In the genomic region with DNA sequence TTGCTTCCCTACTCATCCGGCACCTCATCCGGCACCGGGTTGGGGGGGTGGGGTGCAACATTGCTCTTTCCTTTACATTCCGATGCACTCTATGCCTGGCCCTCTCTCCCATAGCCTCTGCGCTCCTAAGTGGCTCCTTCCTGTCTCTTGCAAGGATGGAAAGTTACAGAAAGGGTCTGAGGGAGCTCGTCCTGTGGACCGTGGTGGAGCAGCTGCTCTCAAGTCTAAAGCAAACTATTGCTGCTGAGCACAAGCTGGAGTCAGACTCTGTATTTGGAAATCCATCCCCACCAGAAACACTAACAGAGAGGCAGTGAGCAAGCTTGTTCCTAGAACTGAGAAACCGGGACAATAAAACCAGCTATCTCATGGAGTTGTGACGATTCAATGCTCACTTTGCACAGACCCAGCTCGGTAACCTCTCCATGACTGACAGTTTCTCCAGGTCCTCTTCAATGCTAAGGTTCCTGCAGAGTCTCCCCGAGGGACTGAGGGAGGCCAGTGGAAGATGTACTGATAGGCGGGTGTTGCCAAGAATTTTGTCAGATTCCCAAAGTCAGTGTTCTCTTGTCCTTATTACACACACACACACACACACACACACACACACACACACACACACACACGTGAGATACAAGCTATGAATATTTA, we compare ENCODE assay signal across 8 mouse cellular contexts. TPM values are rescaled to one million over a fixed set of nuclear protein-coding genes. Genes with fewer than 3 reads are reported as not detected.
A peak's percentile ranks its signal among the peaks of the same experiment; 100 is the strongest.
DNase-seq lines count a peak whose midpoint lies in the region; ATAC-seq and TF ChIP-seq lines count a peak whose summit lies in the region.

No protein-coding gene starts in this region.

- H3K36me3 ChIP-seq in kidney, adult 2 months (ENCODE audit: control insufficient read depth, insufficient read depth, low read length): no peaks in the 10 kb centered on the region
- H3K36me3 ChIP-seq in forebrain, postnatal 0 days (ENCODE audit: insufficient read depth): no peaks in the 10 kb centered on the region
- no peaks in the 10 kb centered on the region for H3K36me3 ChIP-seq in limb, embryonic 14.5 days (ENCODE audit: control insufficient read depth, insufficient read depth, low read length)
- H3K36me3 ChIP-seq in neural tube, embryonic 13.5 days: no peaks in the 10 kb centered on the region

- no peak for TF ChIP-seq CTCF in kidney, adult 2 months (conservative IDR thresholded peaks at IDR 0.05; ENCODE audit: insufficient read depth, insufficient read length, low read depth, low read length)
- TF ChIP-seq CTCF in forebrain, postnatal 0 days (IDR thresholded peaks at IDR 0.05; ENCODE audit: low read depth): no peak

- no peaks in the 10 kb centered on the region for H3K9me3 ChIP-seq in forebrain, postnatal 0 days (ENCODE audit: low read length)
- H3K9me3 ChIP-seq in limb, embryonic 14.5 days (ENCODE audit: control insufficient read depth, low read length): no peaks in the 10 kb centered on the region
- 0 out of 2 replicates have a peak, but pooled peaks cover 4% of the 10 kb centered on the region for H3K9me3 ChIP-seq in neural tube, embryonic 13.5 days

- peak overlapping the region; percentile 88 for H3K9ac ChIP-seq in forebrain, postnatal 0 days
- H3K9ac ChIP-seq in limb, embryonic 14.5 days (ENCODE audit: low read depth, low read length, severe bottlenecking): peak overlapping the region; percentile 83
- H3K9ac ChIP-seq in neural tube, embryonic 13.5 days: peak overlapping the region; percentile 92

- peak overlapping the region; percentile 77 for H3K27ac ChIP-seq in kidney, adult 2 months (ENCODE audit: insufficient read depth, low read depth, low read length)
- H3K27ac ChIP-seq in forebrain, postnatal 0 days (ENCODE audit: low read depth, low read length): peak overlapping the region; percentile 35; the same call in 1 of the 2 replicates
- peak overlapping the region; percentile 72 for H3K27ac ChIP-seq in limb, embryonic 14.5 days (replicated peaks; ENCODE audit: low read depth, low read length)
- peak overlapping the region; percentile 93 for H3K27ac ChIP-seq in neural tube, embryonic 13.5 days (replicated peaks)

- no peaks in the 10 kb centered on the region for H3K27me3 ChIP-seq in kidney, adult 2 months (replicated peaks; ENCODE audit: control insufficient read depth, insufficient read depth, low read length)
- H3K27me3 ChIP-seq in forebrain, postnatal 0 days (ENCODE audit: insufficient read depth, low read length): no peaks in the 10 kb centered on the region
- H3K27me3 ChIP-seq in limb, embryonic 14.5 days (ENCODE audit: control insufficient read depth, insufficient read depth, low read length): no peaks in the 10 kb centered on the region
- H3K27me3 ChIP-seq in neural tube, embryonic 13.5 days: no peaks in the 10 kb centered on the region

- peaks cover 18% of the 10 kb centered on the region for H3K4me1 ChIP-seq in kidney, adult 2 months (ENCODE audit: control insufficient read depth, insufficient read depth, low read length)
- H3K4me1 ChIP-seq in forebrain, postnatal 0 days (ENCODE audit: insufficient read depth): peaks cover 7% of the 10 kb centered on the region; the same call in 1 of the 2 replicates
- peaks cover 12% of the 10 kb centered on the region for H3K4me1 ChIP-seq in limb, embryonic 14.5 days (ENCODE audit: control insufficient read depth, insufficient read depth, low read length)
- H3K4me1 ChIP-seq in neural tube, embryonic 13.5 days (replicated peaks): peaks cover 25% of the 10 kb centered on the region

- peak overlapping the region; percentile 75 for H3K4me3 ChIP-seq in kidney, adult 2 months (ENCODE audit: insufficient read depth, low read depth, low read length)
- peak overlapping the region; percentile 96 for H3K4me3 ChIP-seq in forebrain, postnatal 0 days (ENCODE audit: low read depth, low read length)
- H3K4me3 ChIP-seq in limb, embryonic 14.5 days (replicated peaks; ENCODE audit: low read length): peak overlapping the region; percentile 99
- H3K4me3 ChIP-seq in neural tube, embryonic 13.5 days: peak overlapping the region; percentile 98

- 0% methylated on average over 13 of the region's 13 CpGs for WGBS in kidney, adult 2 months
- 2% methylated on average over 13 of the region's 13 CpGs for WGBS in forebrain, postnatal 0 days
- 1% methylated on average over 13 of the region's 13 CpGs for WGBS in limb, embryonic 14.5 days
- WGBS in neural tube, embryonic 13.5 days: under 1% methylated on average over 13 of the region's 13 CpGs

- DNase-seq in kidney, adult 2 months: peak; percentile 43
- no peak for DNase-seq in kidney, adult 9 months
- peak; percentile 51 for DNase-seq in NIH3T3 (ENCODE audit: low read depth)
- DNase-seq in forebrain, postnatal 0 days: peak; percentile 50
- DNase-seq in limb, embryonic 14.5 days (ENCODE audit: low spot score): no peak
- DNase-seq in adrenal gland, postnatal 25 days: no peak
- DNase-seq in ovary, postnatal 36 days (ENCODE audit: low spot score): no peak

- peak overlapping the region; percentile 57 for H3K4me2 ChIP-seq in forebrain, postnatal 0 days (ENCODE audit: low read depth)
- peak overlapping the region; percentile 85 for H3K4me2 ChIP-seq in limb, embryonic 14.5 days (replicated peaks; ENCODE audit: low read depth, low read length, severe bottlenecking)
- H3K4me2 ChIP-seq in neural tube, embryonic 13.5 days: peak overlapping the region; percentile 77

- TF ChIP-seq POLR2A in kidney, adult 2 months (IDR thresholded peaks at IDR 0.05; ENCODE audit: low read depth, low read length): no peak
- no peak for TF ChIP-seq POLR2A in limb, embryonic 14.5 days (IDR thresholded peaks at IDR 0.05; ENCODE audit: borderline replicate concordance, extremely low read depth, insufficient read depth, insufficient read length)

- ATAC-seq in forebrain, postnatal 0 days: no peak
- ATAC-seq in limb, embryonic 14.5 days (ENCODE audit: low FRiP score, low read depth): no peak
- ATAC-seq in neural tube, embryonic 13.5 days (ENCODE audit: low read depth): no peak

RNA-seq across cellular contexts. Expression of gene Uvrag, which starts 1.0 kb away (rescaled TPM):
- 8.0 and 17.0 TPM in 2 replicates for polyA plus RNA-seq in kidney, adult 2 months (2012; rRNA removed)
- total RNA-seq in forebrain, postnatal 0 days (2014; rRNA removed): 18.8 and 19.5 TPM in 2 replicates
- polyA plus RNA-seq in forebrain, postnatal 0 days (2015; fragmentation: Nextera tagmentation; extraction: Ambion mirVana): 14.8 and 18.6 TPM in 2 replicates
- polyA plus RNA-seq in limb, embryonic 14.5 days (2012; rRNA removed): 9.1 and 9.8 TPM in 2 replicates
- 16.2 and 19.4 TPM in 2 replicates for polyA plus RNA-seq in limb, embryonic 14.5 days (2014; fragmentation: Nextera tagmentation; extraction: Ambion mirVana)
- 15.8 and 16.6 TPM in 2 replicates for polyA plus RNA-seq in neural tube, embryonic 13.5 days (2015; fragmentation: Nextera tagmentation; extraction: Ambion mirVana)
- 36.4 and 36.9 TPM in 2 replicates for total RNA-seq in adrenal gland, postnatal 25 days (2021)

RNA-seq across cellular contexts. Expression of gene Dgat2, which starts 42.6 kb away (rescaled TPM):
- polyA plus RNA-seq in kidney, adult 2 months (2012; rRNA removed): 286 and 363 TPM in 2 replicates
- total RNA-seq in forebrain, postnatal 0 days (2014; rRNA removed): 37.1 and 41.3 TPM in 2 replicates
- polyA plus RNA-seq in forebrain, postnatal 0 days (2015; fragmentation: Nextera tagmentation; extraction: Ambion mirVana): 37.2 and 41.3 TPM in 2 replicates
- 23.0 and 23.5 TPM in 2 replicates for polyA plus RNA-seq in limb, embryonic 14.5 days (2012; rRNA removed)
- 34.8 and 42.3 TPM in 2 replicates for polyA plus RNA-seq in limb, embryonic 14.5 days (2014; fragmentation: Nextera tagmentation; extraction: Ambion mirVana)
- polyA plus RNA-seq in neural tube, embryonic 13.5 days (2015; fragmentation: Nextera tagmentation; extraction: Ambion mirVana): 14.2 and 15.7 TPM in 2 replicates
- total RNA-seq in adrenal gland, postnatal 25 days (2021): 635 and 725 TPM in 2 replicates

Comparison
In these comparisons a context has a peak if more than half of its experiments do, and no peak if none do; other contexts are left out.
1. DNase-seq: peak in kidney, adult 2 months (single experiment), NIH3T3 (single experiment) and forebrain, postnatal 0 days (single experiment); none in kidney, adult 9 months (single experiment), limb, embryonic 14.5 days (single experiment), adrenal gland, postnatal 25 days (single experiment) and ovary, postnatal 36 days (single experiment).
2. H3K27ac ChIP-seq: peak in every context shown above with its lines; median percentile 93 in neural tube, embryonic 13.5 days; 77 in kidney, adult 2 months; 72 in limb, embryonic 14.5 days; 35 in forebrain, postnatal 0 days.
3. Peak in every context shown above with its lines, with median percentiles within 50 percentile points of each other: H3K4me3 ChIP-seq, H3K4me2 ChIP-seq and H3K9ac ChIP-seq.